Mouse (Mus musculus): ENCODE measurements around the gene Kptn.

GRCm38 (mm10) chr7:16175542-16175931 is 55.8 kb downstream of the Kptn start:
- TF ChIP-seq CTCF (IDR thresholded peaks at IDR 0.05; ENCODE audit: low read depth) (no peak), EP300 (IDR thresholded peaks at IDR 0.05; ENCODE audit: low read depth) (no peak)
